Mouse (Mus musculus) limb, embryonic 10.5 days (tissue): ENCODE measurements around the gene 2010106E10Rik. TPM values are rescaled to one million over a fixed set of nuclear protein-coding genes. Genes with fewer than 3 reads are reported as not detected.
A peak's percentile ranks its signal among the peaks of the same experiment; 100 is the strongest.

Source experiments
- DNase-seq: peaks from one replicate; pipeline ENCODE4 v3.0.0-alpha.2; 2017; ENCODE audit warnings: low spot score
- H3K27ac ChIP-seq: fragments of 300-500 bp; sonication (generic); 2 replicates; pipeline ENCODE4 v1.5.1; 2016; ENCODE audit warnings: mild to moderate bottlenecking
- H3K27me3 ChIP-seq: fragments of 300-500 bp; sonication (generic); 2 replicates; pipeline ENCODE4 v1.6.1; 2016; ENCODE audit warnings: low read depth, mild to moderate bottlenecking; ENCODE audit not compliant: poor library complexity, severe bottlenecking
- H3K36me3 ChIP-seq: fragments of 300-500 bp; sonication (generic); 2 replicates; pipeline ENCODE4 v1.6.1; 2016; ENCODE audit warnings: mild to moderate bottlenecking, moderate library complexity
- H3K4me1 ChIP-seq: fragments of 300-500 bp; sonication (generic); 2 replicates; pipeline ENCODE4 v1.6.1; 2016
- H3K4me3 ChIP-seq: fragments of 300-500 bp; sonication (generic); 2 replicates; pipeline ENCODE4 v1.5.1; 2016; ENCODE audit warnings: mild to moderate bottlenecking, moderate library complexity
- H3K9me3 ChIP-seq: fragments of 300-500 bp; sonication (generic); replicated peaks from 2 replicates; pipeline ENCODE4 v1.6.1; 2016; ENCODE audit warnings: mild to moderate bottlenecking
- WGBS: fragments of 180-500 bp; shearing (Covaris S2); methylation state at CpG from one replicate; pipeline ENCODE4 v1.1.7; 2016; 5-methylcytosine and 5-hydroxymethylcytosine counted together
- polyA plus RNA-seq: library from polyadenylated mRNA; unstranded; fragments of >200 nt; fragmentation: Nextera tagmentation; extraction: Ambion mirVana; gene quantifications from 2 replicates; pipeline ENCODE4 v1.2.1, GENCODE M21; 2016

The 2010106E10Rik gene
- not detected in 2 replicates for polyA plus RNA-seq

DNA sequence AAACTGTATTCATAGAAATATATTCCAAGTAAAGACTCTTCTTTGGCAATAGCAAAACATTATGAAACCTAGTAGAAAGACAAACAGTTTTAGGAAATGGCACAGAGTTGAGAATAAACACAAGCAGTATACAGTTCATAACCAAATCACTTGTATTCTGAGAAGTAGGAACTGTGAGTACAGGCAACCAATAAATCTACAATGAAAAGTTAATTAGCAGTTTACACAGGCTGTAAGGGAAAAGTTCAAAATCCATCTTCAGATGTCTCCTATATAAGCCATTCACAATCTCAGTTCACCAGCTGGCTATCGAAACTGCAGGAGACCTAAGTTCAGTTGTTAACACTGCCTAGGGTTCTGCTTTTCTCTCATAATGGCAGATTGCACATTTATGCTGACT lies at the start of gene 2010106E10Rik:
Gene 2010106E10Rik (plus strand): TSS at position 301 of the 400 bp plus-strand sequence.
- H3K27me3 ChIP-seq, result no peaks in the 10 kb centered on the region
- no peak within 1 kb of the TSS for H3K27ac ChIP-seq
- WGBS, result 97% methylated on average over 1 of the region's 1 CpGs
- H3K9me3 ChIP-seq, result no peaks in the 10 kb centered on the region
- H3K4me3 ChIP-seq, result no peak within 1 kb of the TSS
- no peaks in the 10 kb centered on the region for H3K4me1 ChIP-seq
- no peaks in the 10 kb centered on the region for H3K36me3 ChIP-seq
- DNase-seq, result no peak

DNA sequence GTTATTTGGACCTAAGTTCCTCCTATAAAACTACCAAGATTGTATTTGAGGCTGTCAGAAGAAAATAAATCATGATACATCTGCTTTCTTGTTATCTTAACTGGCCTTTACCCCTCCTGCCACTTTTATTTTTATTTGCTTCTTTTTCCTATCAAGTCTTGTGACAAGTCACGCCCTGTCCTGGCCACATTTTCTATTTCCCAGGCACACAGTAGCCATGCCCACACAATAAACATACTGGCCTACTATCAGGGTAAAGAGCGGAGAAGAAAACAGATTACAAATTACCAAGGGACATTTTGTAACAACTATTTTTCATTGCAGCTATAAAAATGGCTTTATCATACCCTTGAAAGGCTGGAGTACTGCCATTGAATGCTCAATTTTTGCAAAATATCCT lies 10.6 kb downstream of the 2010106E10Rik start:
- no peaks in the 10 kb centered on the region for H3K4me1 ChIP-seq
- no peaks in the 10 kb centered on the region for H3K27me3 ChIP-seq
- H3K9me3 ChIP-seq, result no peaks in the 10 kb centered on the region
- 76% methylated on average over 2 of the region's 2 CpGs for WGBS
- H3K36me3 ChIP-seq, result no peaks in the 10 kb centered on the region
- no peak overlapping the region for H3K27ac ChIP-seq
- no peak overlapping the region for H3K4me3 ChIP-seq
- no peak for DNase-seq

DNA sequence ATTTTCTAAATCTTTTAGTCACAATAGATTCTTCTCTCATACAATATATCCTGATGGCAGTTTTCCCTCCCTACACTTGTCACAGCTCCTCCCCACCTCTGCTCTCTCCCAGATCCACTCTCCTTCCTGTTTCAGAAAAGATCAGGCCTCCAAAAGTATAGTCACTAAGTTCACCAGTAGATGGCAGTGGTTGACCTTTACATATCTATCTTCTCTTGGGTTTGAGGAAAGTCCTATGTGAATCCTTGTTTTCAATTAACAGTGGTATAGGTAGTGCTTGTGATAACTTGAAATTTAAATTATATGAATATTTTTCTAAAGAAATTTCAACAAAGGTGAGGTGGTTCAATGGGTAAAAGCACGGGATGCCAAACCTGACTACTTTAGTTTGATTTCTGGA lies 29.7 kb downstream of the 2010106E10Rik start:
- DNase-seq, result no peak
- Histone ChIP-seq H3K4me3 (no peak overlapping the region), H3K9me3 (no peaks in the 10 kb centered on the region), H3K36me3 (no peaks in the 10 kb centered on the region), H3K27me3 (no peaks in the 10 kb centered on the region), H3K27ac (no peak overlapping the region), H3K4me1 (no peaks in the 10 kb centered on the region)
- WGBS, result 74% methylated on average over 1 of the region's 1 CpGs

- 43% methylated on average over 1 of the region's 1 CpGs for WGBS
- Histone ChIP-seq H3K36me3 (no peaks in the 10 kb centered on the region), H3K27ac (no peak overlapping the region), H3K27me3 (no peaks in the 10 kb centered on the region), H3K9me3 (no peaks in the 10 kb centered on the region), H3K4me3 (no peak overlapping the region), H3K4me1 (no peaks in the 10 kb centered on the region)
- no peak for DNase-seq
Observed at GRCm38 (mm10) chrX:112543115-112543514, 48.0 kb downstream of the 2010106E10Rik start.

DNA sequence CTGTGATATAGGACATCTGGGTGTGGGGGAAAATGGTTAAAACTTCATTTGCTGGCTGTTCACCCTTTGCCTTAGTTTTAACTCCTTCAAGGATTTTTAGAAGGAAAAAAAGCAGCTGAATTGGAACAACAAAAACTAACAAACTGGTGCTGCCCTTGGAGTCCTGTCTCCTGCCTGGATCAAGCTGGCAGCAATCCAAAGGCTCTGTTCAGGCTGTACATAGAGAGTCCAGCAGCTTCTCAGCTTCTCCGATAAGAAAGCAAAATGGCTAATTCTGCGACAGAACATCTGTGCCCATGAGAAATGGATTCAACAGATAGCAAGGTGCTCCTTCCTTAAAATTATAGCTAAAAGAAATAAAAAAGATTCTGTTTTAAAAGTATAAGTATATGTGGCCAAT lies 72.6 kb downstream of the 2010106E10Rik start:
- Histone ChIP-seq H3K9me3 (no peaks in the 10 kb centered on the region), H3K27me3 (no peaks in the 10 kb centered on the region), H3K36me3 (no peaks in the 10 kb centered on the region), H3K4me1 (no peaks in the 10 kb centered on the region), H3K27ac (no peak overlapping the region), H3K4me3 (no peak overlapping the region)
- 92% methylated on average over 2 of the region's 2 CpGs for WGBS
- no peak for DNase-seq

DNA sequence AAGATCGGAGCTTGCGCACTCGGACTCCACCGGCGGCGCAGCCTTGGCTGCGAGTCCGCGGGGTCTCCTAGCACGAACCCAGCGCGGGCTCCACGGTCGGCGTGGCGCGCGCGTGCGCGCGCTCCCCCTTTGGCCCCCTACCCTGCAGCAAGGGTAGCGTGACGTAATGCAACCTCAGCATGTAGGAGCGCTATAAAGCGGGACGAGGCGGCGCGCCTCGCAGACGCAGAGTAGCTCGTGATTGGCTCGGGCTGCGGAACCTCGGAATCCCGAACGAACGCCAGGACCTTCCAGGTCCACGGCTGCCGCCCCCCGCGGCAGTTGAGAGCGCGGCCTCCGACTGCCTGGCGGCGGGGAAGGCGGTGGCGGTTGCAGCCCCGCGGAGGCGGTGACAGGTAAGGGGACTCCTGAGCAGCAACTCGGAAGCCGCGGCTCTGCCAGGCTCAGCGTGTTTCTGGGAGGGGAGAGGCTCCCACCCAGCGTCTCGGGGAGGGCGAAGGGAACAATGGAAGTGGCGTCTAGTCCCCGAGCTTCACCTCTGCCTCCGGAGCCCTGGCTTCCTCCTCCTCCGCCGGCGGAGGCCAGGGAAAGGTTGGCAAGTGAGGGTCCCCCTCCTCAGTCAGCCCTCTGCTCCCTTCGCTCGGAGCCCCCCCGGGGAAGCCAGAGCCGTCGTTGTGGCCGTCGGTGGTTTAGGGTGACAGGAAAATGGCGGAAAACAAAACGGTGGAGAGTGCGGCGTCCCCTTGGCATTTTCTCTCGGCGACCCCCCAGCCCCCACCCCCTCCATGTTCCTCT lies 105.6 kb downstream of the 2010106E10Rik start, which contains the start of gene Zfp711:
Gene Zfp711 (plus strand): TSS at position 16 of the 795 bp plus-strand sequence.
- H3K27ac ChIP-seq, result peak within 1 kb of the TSS; percentile 90
- no peaks in the 10 kb centered on the region for H3K4me1 ChIP-seq
- peak within 1 kb of the TSS; percentile 66 for H3K4me3 ChIP-seq
- 24% methylated on average over 53 of the region's 79 CpGs for WGBS
- peak; percentile 80 for DNase-seq
- H3K27me3 ChIP-seq, result peaks cover 14% of the 10 kb centered on the region
- no peaks in the 10 kb centered on the region for H3K9me3 ChIP-seq
- H3K36me3 ChIP-seq, result no peaks in the 10 kb centered on the region

DNA sequence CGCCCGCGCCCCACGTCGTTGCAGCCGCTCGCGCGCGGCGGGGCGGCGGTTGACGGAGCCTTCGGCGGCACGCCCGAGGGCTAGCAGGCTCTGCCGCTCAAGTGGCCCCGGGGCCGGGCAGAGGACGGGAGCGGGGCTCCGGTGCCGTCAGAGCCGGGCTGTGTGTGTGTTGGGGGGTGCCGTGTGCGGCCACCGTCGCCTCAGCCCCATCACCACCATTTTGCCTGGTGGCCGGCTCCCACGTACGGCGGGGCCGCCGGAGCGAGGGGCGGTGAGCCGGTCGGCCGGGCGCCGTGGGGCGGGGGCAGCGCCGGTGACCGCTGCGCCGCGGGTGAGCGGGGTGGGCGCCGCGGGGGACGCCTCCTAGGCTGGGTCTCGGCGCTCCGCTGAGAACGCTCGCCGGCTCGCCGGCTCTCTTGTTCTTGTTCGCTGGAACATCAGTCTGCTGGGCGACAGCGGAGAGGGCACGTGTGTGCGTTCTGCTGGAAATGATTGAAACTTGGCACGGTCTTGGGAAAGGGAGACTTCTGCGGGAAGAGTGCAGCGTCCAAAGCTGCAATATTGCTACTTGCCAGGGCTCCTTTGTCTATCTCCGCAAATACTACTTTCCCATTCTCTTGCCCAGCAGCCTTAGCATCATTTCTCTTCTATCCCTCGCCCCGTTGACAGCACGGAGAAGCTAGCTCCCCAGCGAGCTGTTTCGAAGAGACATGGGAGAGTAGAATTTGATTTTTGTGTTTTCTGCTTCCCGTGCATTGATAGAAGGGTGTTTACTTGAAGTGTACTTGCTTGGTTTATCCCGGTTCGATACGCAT lies 106.4 kb downstream of the 2010106E10Rik start:
- no peaks in the 10 kb centered on the region for H3K4me1 ChIP-seq
- H3K36me3 ChIP-seq, result no peaks in the 10 kb centered on the region
- peak overlapping the region; percentile 90 for H3K27ac ChIP-seq
- peak overlapping the region; percentile 66 for H3K4me3 ChIP-seq
- DNase-seq, result peak; percentile 49
- 25% methylated on average over 41 of the region's 81 CpGs for WGBS
- no peaks in the 10 kb centered on the region for H3K9me3 ChIP-seq
- peaks cover 14% of the 10 kb centered on the region for H3K27me3 ChIP-seq

Other genes starting within 250 kb of the 2010106E10Rik start
- 70.5 and 80.3 TPM in 2 replicates for gene Apool, start 183.9 kb upstream of the 2010106E10Rik start, polyA plus RNA-seq
- gene Satl1, start 88.5 kb upstream of the 2010106E10Rik start, polyA plus RNA-seq, result not detected in 2 replicates
- 14.8 and 18.2 TPM in 2 replicates for gene Zfp711, start 105.3 kb downstream of the 2010106E10Rik start, polyA plus RNA-seq
- gene Pof1b, start 203.4 kb downstream of the 2010106E10Rik start, polyA plus RNA-seq, result 0.18 and 0.31 TPM in 2 replicates